ENCODE assay signal across 10 mouse cellular contexts in genomic region chr15:78894726-78895125, GRCm38 (mm10). TPM values are rescaled to one million over a fixed set of nuclear protein-coding genes. Genes with fewer than 3 reads are reported as not detected.
DNase-seq lines count a peak whose midpoint lies in the region; ATAC-seq lines count a peak whose summit lies in the region.
"Had no signal": no experiment of that assay in that cellular context is flagged by ENCODE, and none has a peak within 500 bp of the region (broad histone marks: within the 10 kb centered on the region; RNA-seq: fewer than 3 reads in every experiment).

No protein-coding gene starts in this region.

- H3K9ac ChIP-seq in kidney, embryonic 16.5 days (replicated peaks; ENCODE audit: low read length) = peak overlapping the region; percentile 17
- no peak overlapping the region for H3K9ac ChIP-seq in limb, embryonic 12.5 days (replicated peaks)
- no peak overlapping the region for H3K9ac ChIP-seq in stomach, embryonic 15.5 days
- H3K9ac ChIP-seq: hindbrain, embryonic 15.5 days had no signal

- peaks cover 61% of the 10 kb centered on the region for H3K4me1 ChIP-seq in kidney, embryonic 16.5 days (ENCODE audit: insufficient read depth, low read length)
- peaks cover 36% of the 10 kb centered on the region for H3K4me1 ChIP-seq in limb, embryonic 12.5 days (replicated peaks)
- H3K4me1 ChIP-seq in stomach, embryonic 15.5 days = peaks cover 50% of the 10 kb centered on the region

- H3K4me2 ChIP-seq in kidney, embryonic 16.5 days (replicated peaks; ENCODE audit: low read depth, low read length) = no peak overlapping the region
- no peak overlapping the region for H3K4me2 ChIP-seq in limb, embryonic 12.5 days
- H3K4me2 ChIP-seq in stomach, embryonic 15.5 days = no peak overlapping the region
- H3K4me2 ChIP-seq: hindbrain, embryonic 15.5 days had no signal

- 61% methylated on average over 13 of the region's 13 CpGs for WGBS in kidney, embryonic 16.5 days
- 74% methylated on average over 13 of the region's 13 CpGs for WGBS in limb, embryonic 12.5 days
- 60% methylated on average over 13 of the region's 13 CpGs for WGBS in stomach, embryonic 15.5 days

- peaks cover 25% of the 10 kb centered on the region for H3K36me3 ChIP-seq in kidney, embryonic 16.5 days (ENCODE audit: insufficient read depth, low read length)
- H3K36me3 ChIP-seq in limb, embryonic 12.5 days = peaks cover 53% of the 10 kb centered on the region
- peaks cover 35% of the 10 kb centered on the region for H3K36me3 ChIP-seq in stomach, embryonic 15.5 days

- H3K9me3 ChIP-seq in kidney, embryonic 16.5 days (ENCODE audit: low read length) = no peaks in the 10 kb centered on the region
- H3K9me3 ChIP-seq in limb, embryonic 12.5 days = no peaks in the 10 kb centered on the region
- H3K9me3 ChIP-seq in stomach, embryonic 15.5 days = no peaks in the 10 kb centered on the region
- H3K9me3 ChIP-seq: hindbrain, embryonic 15.5 days had no signal

- no peak for ATAC-seq in kidney, embryonic 16.5 days (ENCODE audit: low FRiP score, low TSS enrichment)
- ATAC-seq in activated CD4-positive, CD25-positive, alpha-beta regulatory T cell, adult 4 months = peak; percentile 9
- no peak for ATAC-seq in limb, embryonic 12.5 days (ENCODE audit: insufficient number of reproducible peaks, insufficient read depth, low FRiP score, low TSS enrichment, low read depth)
- no peak for ATAC-seq in stomach, embryonic 15.5 days (ENCODE audit: insufficient read depth, low FRiP score, low read depth)
- ATAC-seq: lung, postnatal 0 days had no signal

- peak overlapping the region; percentile 50; the same call in 1 of the 2 replicates for H3K27ac ChIP-seq in kidney, embryonic 16.5 days (ENCODE audit: low read length)
- peak overlapping the region; percentile 2; the same call in 1 of the 2 replicates for H3K27ac ChIP-seq in limb, embryonic 12.5 days
- H3K27ac ChIP-seq in stomach, embryonic 15.5 days = peak overlapping the region; percentile 24; the same call in 1 of the 2 replicates
- H3K27ac ChIP-seq: hindbrain, embryonic 15.5 days had no signal

- H3K27me3 ChIP-seq in kidney, embryonic 16.5 days (ENCODE audit: insufficient read depth, low read length) = no peaks in the 10 kb centered on the region
- H3K27me3 ChIP-seq in limb, embryonic 12.5 days = no peaks in the 10 kb centered on the region
- H3K27me3 ChIP-seq in stomach, embryonic 15.5 days (replicated peaks) = no peaks in the 10 kb centered on the region

- no peak overlapping the region for H3K4me3 ChIP-seq in kidney, embryonic 16.5 days (ENCODE audit: low read length)
- no peak overlapping the region for H3K4me3 ChIP-seq in limb, embryonic 12.5 days (replicated peaks)
- H3K4me3 ChIP-seq in stomach, embryonic 15.5 days (replicated peaks) = no peak overlapping the region
- H3K4me3 ChIP-seq: hindbrain, embryonic 15.5 days had no signal

- DNase-seq in kidney, adult 18-20 months = no peak
- DNase-seq in cerebellum, adult 11-12 months = no peak
- no peak for DNase-seq in embryo, embryonic 11 days
- no peak for DNase-seq in frontal cortex, postnatal 36 days (ENCODE audit: low spot score in 2 of 2)

RNA-seq across cellular contexts. Expression of gene Gm49510, which starts 4.7 kb away (rescaled TPM):
- 0.37 and 0.70 TPM in 2 replicates for polyA plus RNA-seq in kidney, embryonic 16.5 days (2015; fragmentation: Nextera tagmentation; extraction: Ambion mirVana)
- not detected for polyA plus RNA-seq in activated CD4-positive, CD25-positive, alpha-beta regulatory T cell, adult 4 months (2017; shearing (Covaris generic))
- 0.16 and 0.41 TPM in 2 replicates for polyA plus RNA-seq in limb, embryonic 12.5 days (2016; fragmentation: Nextera tagmentation; extraction: Ambion mirVana)
- 0.42 and 0.52 TPM in 2 replicates for polyA plus RNA-seq in stomach, embryonic 15.5 days (2015; fragmentation: Nextera tagmentation; extraction: Ambion mirVana)
- polyA plus RNA-seq: hindbrain, embryonic 15.5 days had no signal

RNA-seq across cellular contexts. Expression of gene Sh3bp1, which starts 4.8 kb away (rescaled TPM):
- 33.1 and 41.0 TPM in 2 replicates for polyA plus RNA-seq in kidney, embryonic 16.5 days (2015; fragmentation: Nextera tagmentation; extraction: Ambion mirVana)
- polyA plus RNA-seq in activated CD4-positive, CD25-positive, alpha-beta regulatory T cell, adult 4 months (2017; shearing (Covaris generic)) = 10 to 100 TPM; 43.8 to 75.5 TPM
- polyA plus RNA-seq in limb, embryonic 12.5 days (2016; fragmentation: Nextera tagmentation; extraction: Ambion mirVana) = 37.0 and 40.3 TPM in 2 replicates
- 34.8 and 36.9 TPM in 2 replicates for polyA plus RNA-seq in stomach, embryonic 15.5 days (2015; fragmentation: Nextera tagmentation; extraction: Ambion mirVana)

RNA-seq across cellular contexts. Expression of gene Gga1, which starts 17.7 kb away (rescaled TPM):
- polyA plus RNA-seq in kidney, embryonic 16.5 days (2015; fragmentation: Nextera tagmentation; extraction: Ambion mirVana) = 54.7 and 61.9 TPM in 2 replicates
- 10 to 100 TPM; 13.8 to 18.1 TPM for polyA plus RNA-seq in activated CD4-positive, CD25-positive, alpha-beta regulatory T cell, adult 4 months (2017; shearing (Covaris generic))
- polyA plus RNA-seq in limb, embryonic 12.5 days (2016; fragmentation: Nextera tagmentation; extraction: Ambion mirVana) = 45.9 and 47.4 TPM in 2 replicates
- polyA plus RNA-seq in stomach, embryonic 15.5 days (2015; fragmentation: Nextera tagmentation; extraction: Ambion mirVana) = 47.1 TPM in 2 replicates

RNA-seq across cellular contexts. Expression of gene Pdxp, which starts 19.0 kb away (rescaled TPM):
- 11.7 and 12.0 TPM in 2 replicates for polyA plus RNA-seq in kidney, embryonic 16.5 days (2015; fragmentation: Nextera tagmentation; extraction: Ambion mirVana)
- polyA plus RNA-seq in activated CD4-positive, CD25-positive, alpha-beta regulatory T cell, adult 4 months (2017; shearing (Covaris generic)) = 1 to 10 TPM; 2.5 TPM
- polyA plus RNA-seq in limb, embryonic 12.5 days (2016; fragmentation: Nextera tagmentation; extraction: Ambion mirVana) = 36.5 and 36.8 TPM in 2 replicates
- polyA plus RNA-seq in stomach, embryonic 15.5 days (2015; fragmentation: Nextera tagmentation; extraction: Ambion mirVana) = 11.8 and 12.8 TPM in 2 replicates

RNA-seq across cellular contexts. Expression of gene Lgals1, which starts 31.8 kb away (rescaled TPM):
- polyA plus RNA-seq in kidney, embryonic 16.5 days (2015; fragmentation: Nextera tagmentation; extraction: Ambion mirVana) = 659 and 673 TPM in 2 replicates
- polyA plus RNA-seq in activated CD4-positive, CD25-positive, alpha-beta regulatory T cell, adult 4 months (2017; shearing (Covaris generic)) = 1,000 to 10,000 TPM in 1 of 2 experiments, 100 to 1,000 TPM in 1; 804 to 1,171 TPM
- polyA plus RNA-seq in limb, embryonic 12.5 days (2016; fragmentation: Nextera tagmentation; extraction: Ambion mirVana) = 922 and 966 TPM in 2 replicates
- polyA plus RNA-seq in stomach, embryonic 15.5 days (2015; fragmentation: Nextera tagmentation; extraction: Ambion mirVana) = 1,300 and 1,476 TPM in 2 replicates
